Mouse (Mus musculus) brain, embryonic 14.5 days (tissue): Measurements from ENCODE around the gene Ntmt1. TPM values are rescaled to one million over a fixed set of nuclear protein-coding genes. Genes with fewer than 3 reads are reported as not detected.

Experiments
- DNase-seq: peaks from one replicate; pipeline ENCODE4 v3.0.0-alpha.2; 2011; ENCODE audit warnings: low read depth
- CTCF ChIP-seq: fragments of 200-500 bp; IDR thresholded peaks from 2 replicates; pipeline ENCODE4 v1.5.1; 2012; ENCODE audit warnings: inconsistent platforms, mild to moderate bottlenecking, moderate library complexity, borderline replicate concordance; ENCODE audit not compliant: insufficient read depth, insufficient read length; ENCODE audit errors: extremely low read depth
- POLR2A ChIP-seq: fragments of 200-500 bp; IDR thresholded peaks from 2 replicates; pipeline ENCODE4 v1.6.1; 2012; ENCODE audit warnings: mild to moderate bottlenecking, inconsistent platforms, borderline replicate concordance; ENCODE audit not compliant: poor library complexity, insufficient read depth, insufficient read length, severe bottlenecking; ENCODE audit errors: extremely low read depth
- polyA plus RNA-seq: library from polyadenylated mRNA; depleted of rRNA; stranded (reverse); fragments of >200 nt; gene quantifications from 2 replicates; pipeline ENCODE4 v1.2.3, GENCODE M21; 2012

Gene Ntmt1
- polyA plus RNA-seq, 1 experiment, result 72.3 TPM

DNA sequence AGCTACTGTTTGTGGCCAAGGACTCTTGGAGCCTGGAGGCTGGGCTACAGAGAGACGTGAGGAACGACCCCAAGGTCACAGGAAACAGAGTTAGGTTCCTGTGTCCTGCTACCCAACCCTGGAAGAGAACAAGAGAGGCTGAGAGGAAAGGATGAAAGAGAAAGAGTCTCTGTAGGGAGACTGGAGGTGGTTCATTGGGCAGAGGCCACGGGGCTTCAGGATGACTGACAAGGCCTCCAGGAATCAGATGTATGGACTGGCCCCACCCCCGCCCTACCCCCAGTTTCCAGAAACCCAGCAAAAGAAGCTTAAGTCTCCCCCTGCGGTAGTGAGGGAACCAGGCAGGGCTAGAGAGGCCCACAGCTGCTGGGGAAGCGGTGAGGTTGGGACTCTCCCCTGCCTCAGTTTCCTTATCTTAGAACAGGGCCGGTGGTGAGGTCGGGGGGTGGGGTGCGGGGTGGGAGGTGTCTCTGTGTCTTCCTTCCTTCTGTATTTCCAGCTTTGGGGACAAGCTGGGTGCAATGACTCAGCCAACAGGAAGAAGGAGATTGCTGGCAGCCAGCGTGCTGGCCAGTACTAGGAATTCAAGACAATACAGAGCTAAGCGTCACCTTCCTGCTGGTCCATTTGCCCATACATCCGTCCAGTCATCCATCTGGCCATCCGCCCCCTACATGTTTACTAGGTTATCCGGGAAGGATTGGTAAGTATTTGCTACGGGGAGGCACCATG lies 34.9 kb upstream of the Ntmt1 start:
- TF ChIP-seq CTCF (no peak), POLR2A (no peak)
- peak; percentile 58 for DNase-seq

DNA sequence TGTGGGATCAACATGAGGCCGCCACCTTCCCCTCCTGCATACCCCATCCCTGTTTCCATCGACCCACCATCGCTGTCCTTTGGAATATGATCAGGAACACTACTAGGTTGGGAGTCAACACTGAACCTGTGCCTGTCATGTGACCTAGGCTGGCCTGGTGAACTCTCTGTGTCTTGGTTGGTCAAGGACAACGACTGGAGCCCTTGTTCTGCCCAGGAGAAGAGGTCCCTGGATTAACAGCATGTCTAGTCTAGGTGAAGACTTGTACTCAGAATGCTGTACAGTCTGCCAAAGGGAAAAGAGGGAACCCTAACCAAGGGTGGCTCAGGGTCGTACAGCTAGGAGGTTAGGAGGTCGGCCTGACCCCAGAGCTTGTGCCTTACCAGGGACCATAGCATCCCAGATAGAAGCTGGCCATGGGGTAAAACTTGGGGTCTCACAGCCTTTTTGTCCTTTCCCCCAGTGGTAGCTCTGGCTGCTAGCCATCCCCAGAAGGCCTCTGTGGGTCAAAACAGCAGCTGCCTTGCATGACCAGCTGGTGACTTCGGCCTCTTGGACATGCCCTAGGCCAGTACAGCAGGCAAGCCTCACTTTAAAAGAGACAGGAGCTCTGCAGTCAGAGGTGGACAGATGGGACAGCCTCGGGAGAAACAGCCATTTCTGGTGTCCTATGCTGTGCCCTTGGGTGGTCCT lies 34.2 kb upstream of the Ntmt1 start:
- DNase-seq, result no peak
- TF ChIP-seq CTCF (no peak), POLR2A (no peak)

DNA sequence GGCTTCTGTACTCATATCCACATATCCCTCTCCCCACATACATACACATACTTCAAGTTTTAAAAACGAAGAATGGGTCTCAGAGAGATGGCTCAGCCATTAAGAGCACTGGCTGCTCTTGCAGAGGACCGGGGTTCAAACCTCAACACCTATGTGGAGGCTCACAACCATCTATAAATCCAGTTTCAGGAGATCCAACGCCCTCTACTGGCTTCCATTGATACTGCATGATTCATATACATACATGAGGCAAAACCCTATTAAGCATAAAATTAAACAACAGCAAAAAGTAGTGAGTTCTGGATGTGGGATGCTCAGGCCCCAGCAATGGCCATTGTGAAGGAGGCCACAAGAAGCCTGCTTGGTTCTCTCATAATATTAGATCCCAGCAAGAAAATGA lies 31.7 kb upstream of the Ntmt1 start:
- DNase-seq, result no peak
- no peak for TF ChIP-seq POLR2A
- peak; percentile 8; the same call in 1 of the 2 replicates for TF ChIP-seq CTCF

DNA sequence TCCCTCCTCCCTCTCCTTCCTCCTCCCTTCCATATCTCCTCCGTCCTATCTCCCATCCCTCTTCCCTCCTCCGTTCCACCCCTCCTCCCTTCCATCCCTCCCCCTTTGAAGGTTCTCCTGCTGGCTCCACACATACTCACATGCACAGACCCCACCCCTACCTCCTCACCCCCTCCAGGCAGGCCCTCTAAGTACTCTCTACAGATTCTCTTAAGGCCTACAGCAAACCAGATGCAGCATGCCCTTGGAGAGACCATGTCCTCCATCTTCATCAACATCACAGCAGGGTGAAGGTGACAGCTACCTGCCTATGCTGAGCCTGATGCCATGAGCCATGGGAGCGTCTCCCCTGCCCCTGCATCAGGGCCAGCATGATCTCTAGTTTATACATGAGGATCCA lies 30.4 kb upstream of the Ntmt1 start:
- DNase-seq, result no peak
- TF ChIP-seq CTCF (no peak), POLR2A (no peak)

DNA sequence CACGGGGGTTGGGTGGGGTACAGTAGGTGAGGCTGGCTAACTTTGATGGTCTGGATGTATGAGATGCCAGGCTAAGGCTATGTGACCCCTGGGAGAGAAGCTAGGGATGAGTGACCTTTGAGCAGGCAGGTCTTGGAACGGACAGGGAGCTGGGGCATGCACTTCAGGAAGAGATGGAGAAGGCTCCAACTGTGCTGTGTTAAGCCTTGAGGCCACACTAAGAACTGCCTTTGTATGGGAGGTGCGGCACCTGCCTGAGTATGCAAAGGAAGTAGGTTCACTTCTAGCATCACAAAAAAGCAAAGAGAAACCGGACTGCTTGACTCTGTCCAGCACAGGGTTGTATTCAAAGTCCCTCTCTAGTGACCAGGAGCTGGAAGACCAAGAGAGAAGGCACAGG lies 29.4 kb upstream of the Ntmt1 start:
- TF ChIP-seq POLR2A, result no peak
- TF ChIP-seq CTCF, result no peak
- DNase-seq, result no peak

DNA sequence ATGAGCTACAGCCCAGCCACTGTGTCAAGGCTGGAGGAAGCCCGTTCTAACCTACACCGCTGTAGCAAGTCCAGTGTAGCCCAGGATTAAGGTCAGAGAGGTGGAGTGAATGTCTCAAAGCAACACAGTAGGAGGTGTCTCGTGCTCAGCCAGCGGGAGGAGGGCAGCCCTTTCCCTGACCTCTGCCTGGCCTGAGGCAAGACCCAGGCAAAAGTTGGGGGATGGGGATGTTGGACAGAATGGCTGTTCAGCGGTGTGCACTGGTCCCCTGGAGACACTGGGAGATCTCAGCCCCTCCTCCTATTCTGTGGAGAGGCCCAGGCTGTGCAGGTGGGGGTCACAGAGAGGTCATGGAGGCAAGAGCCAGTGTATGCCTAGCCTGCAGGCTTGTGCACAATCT lies 28.4 kb upstream of the Ntmt1 start:
- TF ChIP-seq CTCF (no peak), POLR2A (no peak)
- DNase-seq, result no peak

DNA sequence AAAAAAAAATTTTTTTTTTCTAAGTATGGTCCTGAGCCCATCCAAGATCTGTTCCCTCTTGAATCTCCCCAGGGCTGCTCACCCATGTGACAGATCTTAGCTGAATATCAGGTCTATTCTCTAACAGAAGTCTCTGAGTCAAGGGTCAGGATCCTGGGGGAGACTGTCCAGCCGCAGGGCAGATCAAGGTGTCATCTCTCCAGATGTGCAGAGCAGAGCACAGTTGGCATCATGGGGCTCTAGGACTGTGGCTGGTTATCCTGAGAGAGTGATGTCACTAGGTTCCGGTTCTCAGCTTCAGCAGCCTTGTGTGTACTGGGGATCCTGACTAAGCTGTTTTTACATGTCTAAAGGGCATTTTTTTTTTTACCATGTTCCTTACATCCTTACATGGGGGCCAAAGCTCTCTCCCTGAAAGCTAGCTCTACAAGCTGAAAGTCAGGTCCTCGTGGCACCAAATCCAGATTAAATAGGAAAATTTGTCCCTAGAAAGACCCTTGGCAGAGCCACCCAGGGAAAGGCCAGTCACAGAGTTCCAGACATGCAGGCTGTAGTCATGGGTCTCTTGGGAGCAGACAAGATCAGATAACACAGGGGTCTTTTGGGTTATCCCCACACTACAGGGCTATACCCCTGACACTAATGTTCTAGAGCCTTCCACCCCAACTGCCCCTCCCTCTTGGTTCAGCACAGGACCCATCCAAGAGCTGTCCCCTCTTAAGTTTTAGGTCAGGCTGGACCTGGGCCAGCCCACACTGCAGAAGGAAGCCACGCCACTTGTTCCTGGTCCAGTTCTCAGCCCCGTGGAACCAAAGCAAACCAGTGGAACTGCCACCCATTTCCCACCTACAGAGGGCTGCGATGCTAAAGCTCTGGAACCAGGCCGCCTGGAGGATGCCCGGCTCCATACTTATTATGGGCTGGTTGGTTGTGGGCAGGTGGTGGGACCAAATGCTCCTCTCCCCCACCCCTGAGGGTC lies 25.0 kb upstream of the Ntmt1 start:
- TF ChIP-seq CTCF (no peak), POLR2A (no peak)

DNA sequence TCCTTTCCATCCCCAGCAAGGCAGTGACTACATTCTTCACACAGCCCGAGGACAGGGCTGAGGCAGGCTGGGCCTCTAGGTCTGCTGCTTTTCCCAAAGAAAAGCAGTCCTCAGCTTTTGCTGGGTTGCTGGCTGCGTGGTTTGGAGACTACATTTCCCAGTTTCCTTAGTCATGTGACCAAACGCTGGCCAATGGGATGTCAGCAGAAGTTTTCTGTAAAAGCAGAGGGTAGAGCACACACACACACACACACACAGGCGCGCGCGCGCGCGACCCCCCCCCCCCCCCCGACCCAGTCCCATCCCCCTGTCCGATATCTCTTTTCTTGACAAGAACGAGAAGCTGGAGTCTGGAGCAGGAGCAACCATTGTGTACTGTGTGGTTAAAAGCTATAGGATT lies 24.3 kb upstream of the Ntmt1 start:
- peak; percentile 92 for DNase-seq

More for the DNA sequence above, 25.0 kb upstream of the Ntmt1 start:
- no peak for DNase-seq

DNA sequence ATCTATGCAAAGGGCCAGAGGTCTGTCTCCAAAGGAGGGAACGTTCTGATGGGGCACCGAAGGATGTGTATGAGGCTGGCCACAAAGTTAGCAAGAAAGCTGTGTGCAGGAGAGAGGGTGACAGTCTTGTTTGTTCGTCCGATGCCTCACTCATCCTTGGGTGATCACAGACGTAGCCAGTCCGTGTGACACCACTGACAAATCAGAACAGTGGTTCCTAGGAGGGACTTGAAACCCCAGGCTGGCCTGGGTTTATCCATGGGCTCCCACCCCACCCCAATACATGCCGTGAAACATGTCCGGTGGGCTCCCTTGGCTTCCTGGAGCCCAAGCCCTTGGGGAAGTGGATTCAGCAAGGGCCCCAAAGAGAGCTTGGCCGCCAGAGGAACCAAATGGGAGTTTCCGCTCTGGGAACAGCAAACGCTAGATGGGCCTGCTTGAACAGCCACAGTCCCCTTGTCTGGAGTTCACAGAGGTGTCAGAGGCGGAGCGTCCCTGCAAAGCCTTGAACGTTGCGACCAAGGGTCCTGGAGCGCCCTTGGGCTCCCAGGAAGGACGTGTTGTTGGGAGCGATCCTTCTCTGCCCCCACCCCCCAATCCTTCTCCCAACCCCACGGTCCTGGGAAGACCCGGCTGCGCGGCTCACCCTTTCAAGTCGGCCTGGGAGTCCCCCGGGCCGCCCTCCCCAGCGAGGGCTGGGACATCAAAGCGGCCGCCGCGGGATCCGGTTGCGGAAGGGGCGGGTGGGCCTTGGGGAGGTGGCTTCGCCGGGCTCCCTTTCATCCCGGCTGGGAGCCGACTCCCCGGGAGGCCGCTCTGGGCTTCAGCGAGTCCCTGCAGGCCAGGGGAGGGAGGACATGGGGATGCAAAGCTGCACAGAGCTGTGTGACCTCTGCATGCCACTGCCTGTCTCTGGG lies 23.3 kb upstream of the Ntmt1 start:
- DNase-seq, result peak; percentile 53

More for the DNA sequence above, 24.3 kb upstream of the Ntmt1 start:
- no peak for TF ChIP-seq POLR2A
- no peak for TF ChIP-seq CTCF

DNA sequence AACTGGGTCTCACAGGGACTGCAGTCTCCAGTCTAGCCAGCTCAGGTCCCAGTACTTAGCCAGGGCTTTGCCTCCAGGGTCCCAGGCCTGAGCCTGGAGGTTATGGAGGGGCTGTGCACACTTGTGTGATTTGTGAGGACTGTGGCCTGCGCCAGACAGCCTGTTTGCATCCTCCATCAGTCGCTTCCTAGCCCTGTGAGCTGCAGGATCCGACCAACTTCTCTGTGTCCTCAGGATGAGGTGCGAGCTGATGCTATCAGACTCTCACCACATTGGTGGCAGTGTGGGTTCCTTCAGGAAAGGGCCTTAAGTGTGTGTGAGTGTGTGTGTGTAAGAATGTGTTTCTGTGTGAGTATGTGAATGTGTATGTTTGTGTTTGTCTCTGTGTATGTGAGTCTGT lies 20.2 kb upstream of the Ntmt1 start:
- no peak for DNase-seq
- TF ChIP-seq POLR2A (no peak), CTCF (no peak)

More for the DNA sequence above, 23.3 kb upstream of the Ntmt1 start:
- TF ChIP-seq CTCF, result peak; percentile 23; the same call in 1 of the 2 replicates
- TF ChIP-seq POLR2A, result no peak

DNA sequence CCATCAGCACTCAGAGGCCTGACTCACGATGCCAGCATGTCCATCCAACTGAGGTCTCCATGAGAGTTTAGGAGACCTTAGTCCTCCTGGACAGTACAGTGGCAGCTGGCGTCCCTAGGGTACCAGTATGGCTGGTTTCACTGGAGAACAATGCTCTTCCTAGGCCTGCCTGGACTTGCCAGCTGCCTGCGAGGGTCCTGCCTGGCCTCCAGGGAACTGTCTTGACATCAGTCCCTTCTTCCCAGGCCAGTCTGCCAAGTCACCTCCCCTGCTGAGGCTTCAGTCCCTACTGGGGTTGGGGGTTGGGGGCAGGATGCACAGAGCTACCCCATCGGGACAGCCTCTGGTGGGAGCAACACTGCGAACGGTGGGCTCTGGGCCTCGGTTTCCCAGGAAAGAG lies 15.6 kb upstream of the Ntmt1 start:
- no peak for TF ChIP-seq POLR2A
- TF ChIP-seq CTCF, result no peak
- DNase-seq, result no peak
